Mouse (Mus musculus): ENCODE measurements around the gene Aqp5. TPM values are rescaled to one million over a fixed set of nuclear protein-coding genes. Genes with fewer than 3 reads are reported as not detected.

Aqp5 gene
- total and polyA plus RNA-seq, 2 experiments from 2014 or later = 1.1 to 5.5 TPM

GRCm38 (mm10) chr15:99608382-99609125 lies 18.0 kb downstream of the Aqp5 start:
- Histone ChIP-seq H3K27ac (no peak overlapping the region; the same call in 1 of the 2 replicates), H3K36me3 (ENCODE audit: insufficient read depth, low read length) (no peaks in the 10 kb centered on the region), H3K9me3 (ENCODE audit: low read length) (no peaks in the 10 kb centered on the region), H3K4me3 (ENCODE audit: low read length) (no peak overlapping the region), H3K4me1 (ENCODE audit: insufficient read depth, low read length) (peaks cover 15% of the 10 kb centered on the region), H3K9ac (replicated peaks; ENCODE audit: low read length) (no peak overlapping the region), H3K27me3 (ENCODE audit: insufficient read depth, low read length) (no peaks in the 10 kb centered on the region), H3K4me2 (ENCODE audit: low read depth, low read length) (no peak overlapping the region)
- WGBS = 59% methylated on average over 13 of the region's 13 CpGs
- ATAC-seq (no peak), DNase-seq (ENCODE audit: low spot score) (no peak)
- no peak for TF ChIP-seq CTCF (IDR thresholded peaks at IDR 0.05; ENCODE audit: low read depth)

GRCm38 (mm10) chr15:99611563-99611962 lies 21.0 kb downstream of the Aqp5 start:
- no peak for TF ChIP-seq CTCF (IDR thresholded peaks at IDR 0.05; ENCODE audit: low read depth)
- ATAC-seq = no peak

GRCm38 (mm10) chr15:99614273-99614672 lies 23.7 kb downstream of the Aqp5 start:
- no peak overlapping the region for H3K9ac ChIP-seq (replicated peaks; ENCODE audit: low read length)

More at GRCm38 (mm10) chr15:99611563-99611962, 21.0 kb downstream of the Aqp5 start:
- Histone ChIP-seq H3K4me2 (ENCODE audit: low read depth, low read length) (no peak overlapping the region), H3K27me3 (ENCODE audit: insufficient read depth, low read length) (no peaks in the 10 kb centered on the region), H3K9me3 (ENCODE audit: low read length) (no peaks in the 10 kb centered on the region), H3K4me1 (ENCODE audit: insufficient read depth, low read length) (peaks cover 24% of the 10 kb centered on the region), H3K27ac (no peak overlapping the region; the same call in 1 of the 2 replicates), H3K36me3 (ENCODE audit: insufficient read depth, low read length) (no peaks in the 10 kb centered on the region), H3K4me3 (ENCODE audit: low read length) (no peak overlapping the region), H3K9ac (replicated peaks; ENCODE audit: low read length) (no peak overlapping the region)
- no peak for DNase-seq (ENCODE audit: low spot score)
- 60% methylated on average over 7 of the region's 7 CpGs for WGBS

GRCm38 (mm10) chr15:99614753-99615152 lies 24.2 kb downstream of the Aqp5 start:
- Histone ChIP-seq H3K36me3 (ENCODE audit: insufficient read depth, low read length) (no peaks in the 10 kb centered on the region), H3K4me1 (ENCODE audit: insufficient read depth, low read length) (peaks cover 14% of the 10 kb centered on the region; the same call in 1 of the 2 replicates), H3K4me2 (ENCODE audit: low read depth, low read length) (peak overlapping the region; percentile 36), H3K9me3 (ENCODE audit: low read length) (no peaks in the 10 kb centered on the region), H3K27ac (peak overlapping the region; percentile 16; the same call in 1 of the 2 replicates), H3K27me3 (ENCODE audit: insufficient read depth, low read length) (no peaks in the 10 kb centered on the region), H3K4me3 (ENCODE audit: low read length) (no peak overlapping the region), H3K9ac (replicated peaks; ENCODE audit: low read length) (no peak overlapping the region)
- 4% methylated on average over 12 of the region's 12 CpGs for WGBS
- peak; percentile 72 for DNase-seq (ENCODE audit: low spot score)
- no peak for TF ChIP-seq CTCF (IDR thresholded peaks at IDR 0.05; ENCODE audit: low read depth)
- ATAC-seq = peak; percentile 52

More at GRCm38 (mm10) chr15:99614273-99614672, 23.7 kb downstream of the Aqp5 start:
- TF ChIP-seq CTCF (IDR thresholded peaks at IDR 0.05; ENCODE audit: low read depth) = no peak
- Histone ChIP-seq H3K4me3 (ENCODE audit: low read length) (no peak overlapping the region), H3K4me1 (ENCODE audit: insufficient read depth, low read length) (peaks cover 14% of the 10 kb centered on the region; the same call in 1 of the 2 replicates), H3K9me3 (ENCODE audit: low read length) (no peaks in the 10 kb centered on the region), H3K4me2 (ENCODE audit: low read depth, low read length) (peak overlapping the region; percentile 36), H3K36me3 (ENCODE audit: insufficient read depth, low read length) (no peaks in the 10 kb centered on the region), H3K27ac (no peak overlapping the region), H3K27me3 (ENCODE audit: insufficient read depth, low read length) (no peaks in the 10 kb centered on the region)
- ATAC-seq = no peak
- DNase-seq (ENCODE audit: low spot score) = no peak
- 58% methylated on average over 13 of the region's 13 CpGs for WGBS

GRCm38 (mm10) chr15:99615246-99615645 lies 24.7 kb downstream of the Aqp5 start:
- H3K9me3 ChIP-seq (ENCODE audit: low read length) = no peaks in the 10 kb centered on the region
- TF ChIP-seq CTCF (IDR thresholded peaks at IDR 0.05; ENCODE audit: low read depth) = no peak
- no peaks in the 10 kb centered on the region for H3K36me3 ChIP-seq (ENCODE audit: insufficient read depth, low read length)
- H3K4me3 ChIP-seq (ENCODE audit: low read length) = no peak overlapping the region
- H3K27me3 ChIP-seq (ENCODE audit: insufficient read depth, low read length) = no peaks in the 10 kb centered on the region
- H3K4me1 ChIP-seq (ENCODE audit: insufficient read depth, low read length) = peaks cover 14% of the 10 kb centered on the region; the same call in 1 of the 2 replicates
- H3K4me2 ChIP-seq (ENCODE audit: low read depth, low read length) = no peak overlapping the region
- H3K9ac ChIP-seq (replicated peaks; ENCODE audit: low read length) = no peak overlapping the region
- ATAC-seq (peak; percentile 75; the same call in 1 of the 2 replicates), DNase-seq (ENCODE audit: low spot score) (peak; percentile 50)
- WGBS = 27% methylated on average over 9 of the region's 9 CpGs
- H3K27ac ChIP-seq = peak overlapping the region; percentile 16; the same call in 1 of the 2 replicates

- 87% methylated on average over 3 of the region's 3 CpGs for WGBS
- no peak overlapping the region for H3K4me3 ChIP-seq (ENCODE audit: low read length)
- no peak overlapping the region for H3K9ac ChIP-seq (replicated peaks; ENCODE audit: low read length)
- ATAC-seq = no peak
- peaks cover 9% of the 10 kb centered on the region; the same call in 1 of the 2 replicates for H3K4me1 ChIP-seq (ENCODE audit: insufficient read depth, low read length)
- H3K36me3 ChIP-seq (ENCODE audit: insufficient read depth, low read length) = 0 out of 2 replicates have a peak, but pooled peaks cover 5% of the 10 kb centered on the region
- no peaks in the 10 kb centered on the region for H3K27me3 ChIP-seq (ENCODE audit: insufficient read depth, low read length)
- no peaks in the 10 kb centered on the region for H3K9me3 ChIP-seq (ENCODE audit: low read length)
- TF ChIP-seq CTCF (IDR thresholded peaks at IDR 0.05; ENCODE audit: low read depth) = no peak
- no peak overlapping the region for H3K27ac ChIP-seq
- no peak for DNase-seq (ENCODE audit: low spot score)
- H3K4me2 ChIP-seq (ENCODE audit: low read depth, low read length) = no peak overlapping the region
Observed at GRCm38 (mm10) chr15:99618595-99618994, 28.0 kb downstream of the Aqp5 start.

- H3K4me2 ChIP-seq (ENCODE audit: low read depth, low read length) = no peak overlapping the region
- peaks cover 2% of the 10 kb centered on the region; the same call in 1 of the 2 replicates for H3K4me1 ChIP-seq (ENCODE audit: insufficient read depth, low read length)
- no peaks in the 10 kb centered on the region for H3K27me3 ChIP-seq (ENCODE audit: insufficient read depth, low read length)
- no peaks in the 10 kb centered on the region for H3K9me3 ChIP-seq (ENCODE audit: low read length)
- DNase-seq (ENCODE audit: low spot score) (no peak), ATAC-seq (no peak)
- H3K27ac ChIP-seq = no peak overlapping the region
- TF ChIP-seq CTCF (IDR thresholded peaks at IDR 0.05; ENCODE audit: low read depth) = no peak
- WGBS = 44% methylated on average over 4 of the region's 4 CpGs
- H3K9ac ChIP-seq (replicated peaks; ENCODE audit: low read length) = no peak overlapping the region
- H3K4me3 ChIP-seq (ENCODE audit: low read length) = no peak overlapping the region
- 0 out of 2 replicates have a peak, but pooled peaks cover 6% of the 10 kb centered on the region for H3K36me3 ChIP-seq (ENCODE audit: insufficient read depth, low read length)
Observed at GRCm38 (mm10) chr15:99619821-99620220, 29.2 kb downstream of the Aqp5 start.

Measured in hindbrain, postnatal 0 days (tissue).